ENCODE assay signal across 14 mouse cellular contexts in genomic region chr4:100973641-100974454, GRCm38 (mm10). TPM values are rescaled to one million over a fixed set of nuclear protein-coding genes. Genes with fewer than 3 reads are reported as not detected.
DNase-seq lines count a peak whose midpoint lies in the region; ATAC-seq lines count a peak whose summit lies in the region.
"Had no signal": no experiment of that assay in that cellular context is flagged by ENCODE, and none has a peak within 500 bp of the region (broad histone marks: within the 10 kb centered on the region; RNA-seq: fewer than 3 reads in every experiment).

No protein-coding gene starts in this region.

- H3K36me3 ChIP-seq in forebrain, embryonic 13.5 days (ENCODE audit: poor library complexity, severe bottlenecking) = peaks cover 33% of the 10 kb centered on the region
- H3K36me3 ChIP-seq in midbrain, embryonic 10.5 days = peaks cover 83% of the 10 kb centered on the region

- peak; percentile 66 for DNase-seq in left cerebral cortex, postnatal 4 days
- no peak for DNase-seq in left cerebral cortex, adult 11 months (ENCODE audit: low spot score)
- DNase-seq in midbrain, embryonic 10.5 days (ENCODE audit: low spot score) = peak; percentile 89
- DNase-seq in lung, postnatal 14 days = no peak
- DNase-seq in spleen, postnatal 4 days (ENCODE audit: low spot score in 2 of 2) = no peak
- no peak for DNase-seq in T-cell, adult 2 months (ENCODE audit: low spot score)
- DNase-seq in adrenal gland, postnatal 36 days = no peak
- DNase-seq: kidney, adult 9 months; lung, adult 18-20 months had no signal

- peaks cover 18% of the 10 kb centered on the region for H3K4me1 ChIP-seq in forebrain, embryonic 13.5 days
- peaks cover 31% of the 10 kb centered on the region for H3K4me1 ChIP-seq in midbrain, embryonic 10.5 days

- H3K4me2 ChIP-seq in forebrain, embryonic 13.5 days = no peak overlapping the region; the same call in 1 of the 2 replicates

- intact Hi-C loops in left cerebral cortex, postnatal 4 days (cut with DNase I) = no loop called here

- H3K9ac ChIP-seq in forebrain, embryonic 13.5 days = no peak overlapping the region

- H3K27me3 ChIP-seq in forebrain, embryonic 13.5 days = no peaks in the 10 kb centered on the region
- no peaks in the 10 kb centered on the region for H3K27me3 ChIP-seq in midbrain, embryonic 10.5 days (ENCODE audit: low read depth, poor library complexity, severe bottlenecking)

- H3K9me3 ChIP-seq in forebrain, embryonic 13.5 days (replicated peaks) = no peaks in the 10 kb centered on the region
- H3K9me3 ChIP-seq in midbrain, embryonic 10.5 days (replicated peaks) = no peaks in the 10 kb centered on the region

- ATAC-seq in forebrain, embryonic 13.5 days = peak; percentile 60

- 10% methylated on average over 16 of the region's 16 CpGs for WGBS in forebrain, embryonic 13.5 days
- WGBS in midbrain, embryonic 10.5 days = 22% methylated on average over 16 of the region's 16 CpGs

- peak overlapping the region; percentile 67 for H3K27ac ChIP-seq in forebrain, embryonic 13.5 days
- H3K27ac ChIP-seq in midbrain, embryonic 10.5 days (replicated peaks) = peak overlapping the region; percentile 87

- no peak overlapping the region for H3K4me3 ChIP-seq in forebrain, embryonic 13.5 days
- peak overlapping the region; percentile 22 for H3K4me3 ChIP-seq in midbrain, embryonic 10.5 days

RNA-seq across cellular contexts. Expression of gene Gm10577, which starts 46.6 kb away (rescaled TPM):
- total RNA-seq in left cerebral cortex, postnatal 4 days (2021) = not detected
- polyA plus RNA-seq in forebrain, embryonic 13.5 days (2015; fragmentation: Nextera tagmentation; extraction: Ambion mirVana) = not detected in 2 replicates
- not detected in 2 replicates for polyA plus RNA-seq in midbrain, embryonic 10.5 days (2016; fragmentation: Nextera tagmentation; extraction: Ambion mirVana)
- total RNA-seq in adrenal gland, postnatal 36 days (2021) = not detected
- total RNA-seq: gastrocnemius, postnatal 4 days; left cerebral cortex, postnatal 25 days had no signal
- polyA plus RNA-seq: heart, postnatal 0 days; stomach, embryonic 14.5 days had no signal

Comparison
In these comparisons a context has a peak if more than half of its experiments do, and no peak if none do; other contexts are left out.
1. DNase-seq: peak in left cerebral cortex, postnatal 4 days (single experiment) and midbrain, embryonic 10.5 days (single experiment); none in left cerebral cortex, adult 11 months (single experiment), lung, postnatal 14 days (single experiment), spleen, postnatal 4 days (0 of 2), T-cell, adult 2 months (single experiment) and adrenal gland, postnatal 36 days (0 of 2).